Mouse (Mus musculus) heart, embryonic 10.5 days (tissue): Measurements from ENCODE around the gene Gprc5a. TPM values are rescaled to one million over a fixed set of nuclear protein-coding genes. Genes with fewer than 3 reads are reported as not detected.

Experiments
- DNase-seq: peaks from one replicate; pipeline ENCODE4 v3.0.0-alpha.2; 2017; ENCODE audit warnings: low spot score
- H3K27ac ChIP-seq: fragments of 300-500 bp; sonication (generic); 2 replicates; pipeline ENCODE4 v1.5.1; 2016; ENCODE audit warnings: mild to moderate bottlenecking
- H3K27me3 ChIP-seq: fragments of 300-500 bp; sonication (generic); 2 replicates; pipeline ENCODE4 v1.6.1; 2016; ENCODE audit warnings: mild to moderate bottlenecking; ENCODE audit not compliant: poor library complexity, insufficient read depth, severe bottlenecking
- H3K36me3 ChIP-seq: fragments of 300-500 bp; sonication (generic); 2 replicates; pipeline ENCODE4 v1.6.1; 2016; ENCODE audit warnings: mild to moderate bottlenecking, moderate library complexity
- H3K4me1 ChIP-seq: fragments of 300-500 bp; sonication (generic); 2 replicates; pipeline ENCODE4 v1.6.1; 2016; ENCODE audit warnings: mild to moderate bottlenecking
- H3K4me3 ChIP-seq: fragments of 300-500 bp; sonication (generic); 2 replicates; pipeline ENCODE4 v1.5.1; 2016; ENCODE audit warnings: mild to moderate bottlenecking, moderate library complexity
- H3K9me3 ChIP-seq: fragments of 300-500 bp; sonication (generic); 2 replicates; pipeline ENCODE4 v1.6.1; 2016; ENCODE audit warnings: mild to moderate bottlenecking, moderate library complexity
- WGBS: fragments of 180-500 bp; shearing (Covaris S2); methylation state at CpG from one replicate; pipeline ENCODE4 v1.1.7; 2016; 5-methylcytosine and 5-hydroxymethylcytosine counted together
- polyA plus RNA-seq: library from polyadenylated mRNA; unstranded; fragments of >200 nt; fragmentation: Nextera tagmentation; extraction: Ambion mirVana; gene quantifications from 2 replicates; pipeline ENCODE4 v1.2.1, GENCODE M21; 2016

The Gprc5a gene
- 2.6 and 3.2 TPM in 2 replicates for polyA plus RNA-seq

DNA sequence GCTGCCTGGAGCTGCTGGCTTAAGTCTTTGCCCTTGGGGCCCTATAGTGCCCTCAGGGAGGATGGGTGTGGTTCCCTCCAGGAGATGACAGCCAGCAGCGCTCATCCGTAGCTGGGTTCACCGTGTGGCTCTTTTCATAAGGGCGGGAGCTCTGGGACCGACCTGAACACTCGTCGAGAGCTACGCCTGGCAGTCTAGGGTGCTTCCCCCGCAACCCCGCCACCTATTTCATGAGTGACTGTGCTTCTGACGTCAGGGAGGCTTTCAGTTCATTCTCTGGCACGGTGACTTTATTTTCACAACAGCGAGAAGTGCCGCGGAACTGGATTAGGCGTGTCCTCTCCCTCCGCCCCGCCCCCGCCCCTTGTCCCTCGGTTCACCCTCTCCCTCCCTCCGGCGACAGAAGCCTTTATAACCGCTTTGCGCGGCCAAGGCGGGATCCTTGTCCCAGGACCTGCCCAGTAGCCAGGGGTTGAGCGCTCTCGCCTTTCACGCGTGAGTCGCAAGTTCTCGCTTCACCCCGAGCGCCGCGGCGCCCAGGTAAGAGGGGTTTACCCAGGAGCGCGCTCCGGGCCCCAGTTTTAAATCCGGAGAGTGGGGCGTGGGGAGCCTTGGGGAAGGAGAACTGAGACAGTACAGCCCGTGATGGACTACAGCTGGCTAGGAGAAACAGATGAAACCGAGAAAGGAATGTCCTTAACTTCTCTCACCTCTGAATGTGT lies at the start of gene Gprc5a:
Gene Gprc5a, plus strand, starts transcription at position 416 of the 722 bp plus-strand sequence.
- Histone ChIP-seq H3K4me1 (peaks cover 35% of the 10 kb centered on the region), H3K9me3 (no peaks in the 10 kb centered on the region), H3K27ac (peak within 1 kb of the TSS; percentile 85), H3K4me3 (peak within 1 kb of the TSS; percentile 70), H3K27me3 (peaks cover 62% of the 10 kb centered on the region), H3K36me3 (no peaks in the 10 kb centered on the region)
- DNase-seq = peak; percentile 83
- under 1% methylated on average over 44 of the region's 44 CpGs for WGBS

DNA sequence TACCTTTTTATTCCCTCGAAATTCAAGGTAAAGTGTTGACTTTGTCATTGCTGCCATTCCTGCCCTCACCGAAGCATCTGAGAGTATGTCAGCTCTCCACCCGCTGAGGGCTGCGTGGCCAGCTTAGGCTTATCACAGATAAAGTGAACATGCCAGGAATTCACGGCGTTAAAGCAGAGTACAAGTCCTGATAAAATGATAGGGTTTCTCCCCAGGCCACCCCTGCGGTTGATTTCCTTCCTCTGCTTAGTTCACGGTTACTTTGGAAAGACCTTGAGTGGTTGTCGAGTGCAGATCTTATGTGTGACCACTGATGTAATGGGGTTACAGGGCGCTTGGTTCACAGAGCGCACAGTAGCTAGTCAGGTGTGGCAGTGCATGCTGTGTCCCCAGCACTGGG lies 48.2 kb upstream of the Gprc5a start:
- no peaks in the 10 kb centered on the region for H3K27me3 ChIP-seq
- H3K9me3 ChIP-seq = no peaks in the 10 kb centered on the region
- DNase-seq = no peak
- H3K36me3 ChIP-seq = peaks cover 86% of the 10 kb centered on the region
- no peak overlapping the region for H3K4me3 ChIP-seq
- peaks cover 7% of the 10 kb centered on the region; the same call in 1 of the 2 replicates for H3K4me1 ChIP-seq
- H3K27ac ChIP-seq = no peak overlapping the region
- 62% methylated on average over 11 of the region's 11 CpGs for WGBS

- 73% methylated on average over 10 of the region's 10 CpGs for WGBS
- Histone ChIP-seq H3K9me3 (no peaks in the 10 kb centered on the region), H3K4me3 (no peak overlapping the region), H3K4me1 (peaks cover 3% of the 10 kb centered on the region; the same call in 1 of the 2 replicates), H3K27me3 (no peaks in the 10 kb centered on the region), H3K27ac (no peak overlapping the region), H3K36me3 (peaks cover 99% of the 10 kb centered on the region)
- no peak for DNase-seq
These were observed 45.9 kb upstream of the Gprc5a start for GRCm38 (mm10) chr6:135019564-135019963.

- peaks cover 3% of the 10 kb centered on the region; the same call in 1 of the 2 replicates for H3K4me1 ChIP-seq
- no peak overlapping the region for H3K27ac ChIP-seq
- 87% methylated on average over 3 of the region's 3 CpGs for WGBS
- H3K4me3 ChIP-seq = no peak overlapping the region
- H3K36me3 ChIP-seq = peaks cover 87% of the 10 kb centered on the region
- no peaks in the 10 kb centered on the region for H3K9me3 ChIP-seq
- no peaks in the 10 kb centered on the region for H3K27me3 ChIP-seq
- no peak for DNase-seq
These were observed 43.8 kb upstream of the Gprc5a start for GRCm38 (mm10) chr6:135021633-135022032.

- Histone ChIP-seq H3K36me3 (peaks cover 70% of the 10 kb centered on the region), H3K27ac (no peak overlapping the region), H3K4me1 (peaks cover 3% of the 10 kb centered on the region; the same call in 1 of the 2 replicates), H3K27me3 (no peaks in the 10 kb centered on the region), H3K9me3 (no peaks in the 10 kb centered on the region), H3K4me3 (no peak overlapping the region)
- WGBS = 93% methylated on average over 14 of the region's 14 CpGs
- no peak for DNase-seq
These were observed 42.1 kb upstream of the Gprc5a start for GRCm38 (mm10) chr6:135023379-135023778.

DNA sequence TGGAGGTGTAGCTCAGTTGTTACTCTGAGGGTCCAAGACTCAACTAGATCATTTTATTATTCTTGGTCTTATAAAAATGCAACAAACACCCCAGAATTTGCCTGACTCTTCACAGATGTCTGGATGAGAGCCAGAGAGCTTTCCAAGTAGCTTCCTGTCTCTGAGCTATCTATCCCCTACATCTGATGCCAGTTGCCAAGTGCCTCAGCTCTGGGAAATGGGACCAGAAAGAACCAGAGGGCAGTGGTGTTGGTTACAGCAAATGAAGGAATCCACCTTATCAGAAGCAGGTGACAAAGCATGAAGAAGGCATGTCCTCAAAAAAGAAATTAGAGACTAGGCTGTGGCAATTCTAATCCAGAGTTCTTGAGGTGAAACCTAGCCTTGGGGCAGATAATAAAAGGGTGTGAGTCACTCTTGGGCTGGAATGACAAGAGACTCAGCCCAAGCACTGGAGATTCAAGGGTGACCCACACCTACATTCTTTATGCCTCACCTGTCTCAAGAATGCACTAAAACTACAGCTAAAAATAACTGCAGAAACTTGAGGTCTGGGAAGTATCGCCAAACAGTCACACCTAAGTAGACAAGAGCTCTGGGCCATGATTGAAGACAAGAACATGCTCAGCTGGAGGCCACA lies 40.5 kb upstream of the Gprc5a start:
- WGBS = 85% methylated on average over 1 of the region's 1 CpGs
- DNase-seq = no peak
- no peak overlapping the region for H3K4me3 ChIP-seq
- no peak overlapping the region for H3K27ac ChIP-seq
- no peaks in the 10 kb centered on the region for H3K4me1 ChIP-seq
- no peaks in the 10 kb centered on the region for H3K27me3 ChIP-seq
- H3K36me3 ChIP-seq = peaks cover 55% of the 10 kb centered on the region
- H3K9me3 ChIP-seq = no peaks in the 10 kb centered on the region

- H3K4me3 ChIP-seq = no peak overlapping the region
- H3K27ac ChIP-seq = no peak overlapping the region
- DNase-seq = no peak
- no peaks in the 10 kb centered on the region for H3K4me1 ChIP-seq
- peaks cover 42% of the 10 kb centered on the region for H3K36me3 ChIP-seq
- 6% methylated on average over 3 of the region's 3 CpGs for WGBS
- H3K9me3 ChIP-seq = no peaks in the 10 kb centered on the region
- H3K27me3 ChIP-seq = no peaks in the 10 kb centered on the region
These were observed 39.2 kb upstream of the Gprc5a start for GRCm38 (mm10) chr6:135026232-135026631.

DNA sequence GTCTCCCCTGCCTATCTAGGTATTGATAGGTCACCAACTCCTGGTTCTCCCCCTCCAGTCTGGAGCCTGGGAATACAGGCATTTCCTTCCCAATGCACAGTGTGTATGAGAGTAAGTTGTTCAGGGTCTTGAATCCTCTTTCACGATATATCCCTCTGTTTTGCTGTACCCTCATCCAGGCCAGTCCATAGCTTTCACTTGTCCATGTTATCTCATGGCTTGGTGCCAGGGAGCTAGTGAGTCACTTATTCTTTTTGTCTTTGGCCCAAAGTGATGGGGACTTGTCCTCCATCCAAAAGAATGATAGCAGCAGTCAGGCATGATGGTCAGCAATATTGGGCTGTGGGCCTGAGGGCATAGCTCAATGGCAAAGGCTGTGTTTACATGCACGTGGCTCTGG lies 38.7 kb upstream of the Gprc5a start:
- no peaks in the 10 kb centered on the region for H3K4me1 ChIP-seq
- H3K27ac ChIP-seq = no peak overlapping the region
- no peak overlapping the region for H3K4me3 ChIP-seq
- no peaks in the 10 kb centered on the region for H3K27me3 ChIP-seq
- 71% methylated on average over 2 of the region's 2 CpGs for WGBS
- H3K36me3 ChIP-seq = peaks cover 37% of the 10 kb centered on the region
- DNase-seq = no peak
- no peaks in the 10 kb centered on the region for H3K9me3 ChIP-seq

GRCm38 (mm10) chr6:135029246-135029645 lies 36.2 kb upstream of the Gprc5a start:
- 75% methylated on average over 4 of the region's 4 CpGs for WGBS
- no peak for DNase-seq
- H3K27ac ChIP-seq = no peak overlapping the region
- no peaks in the 10 kb centered on the region for H3K9me3 ChIP-seq
- no peaks in the 10 kb centered on the region for H3K27me3 ChIP-seq
- H3K4me1 ChIP-seq = no peaks in the 10 kb centered on the region
- no peak overlapping the region for H3K4me3 ChIP-seq
- H3K36me3 ChIP-seq = peaks cover 12% of the 10 kb centered on the region

GRCm38 (mm10) chr6:135038674-135039073 lies 26.8 kb upstream of the Gprc5a start:
- Histone ChIP-seq H3K4me3 (no peak overlapping the region), H3K9me3 (no peaks in the 10 kb centered on the region), H3K4me1 (peaks cover 10% of the 10 kb centered on the region), H3K27ac (no peak overlapping the region), H3K36me3 (no peaks in the 10 kb centered on the region), H3K27me3 (peaks cover 37% of the 10 kb centered on the region)
- WGBS = 53% methylated on average over 3 of the region's 3 CpGs
- no peak for DNase-seq

GRCm38 (mm10) chr6:135040275-135040871 lies 25.1 kb upstream of the Gprc5a start:
- WGBS = 2% methylated on average over 21 of the region's 21 CpGs
- H3K36me3 ChIP-seq = no peaks in the 10 kb centered on the region
- no peak overlapping the region for H3K27ac ChIP-seq
- peaks cover 37% of the 10 kb centered on the region for H3K27me3 ChIP-seq
- peaks cover 10% of the 10 kb centered on the region for H3K4me1 ChIP-seq
- no peak for DNase-seq
- H3K4me3 ChIP-seq = peak overlapping the region; percentile 40
- no peaks in the 10 kb centered on the region for H3K9me3 ChIP-seq

GRCm38 (mm10) chr6:135041930-135042329 lies 23.5 kb upstream of the Gprc5a start:
- 68% methylated on average over 3 of the region's 3 CpGs for WGBS
- peaks cover 10% of the 10 kb centered on the region for H3K4me1 ChIP-seq
- peaks cover 37% of the 10 kb centered on the region for H3K27me3 ChIP-seq
- no peak for DNase-seq
- no peaks in the 10 kb centered on the region for H3K9me3 ChIP-seq
- H3K36me3 ChIP-seq = no peaks in the 10 kb centered on the region
- H3K4me3 ChIP-seq = no peak overlapping the region
- H3K27ac ChIP-seq = no peak overlapping the region

GRCm38 (mm10) chr6:135047276-135047675 lies 18.2 kb upstream of the Gprc5a start:
- no peak overlapping the region for H3K27ac ChIP-seq
- no peak for DNase-seq
- H3K27me3 ChIP-seq = peaks cover 11% of the 10 kb centered on the region
- H3K4me1 ChIP-seq = no peaks in the 10 kb centered on the region
- no peak overlapping the region for H3K4me3 ChIP-seq
- H3K9me3 ChIP-seq = no peaks in the 10 kb centered on the region
- no peaks in the 10 kb centered on the region for H3K36me3 ChIP-seq
- WGBS = 66% methylated on average over 9 of the region's 9 CpGs
